Mouse (Mus musculus): ENCODE data around the gene Thy1.

DNA sequence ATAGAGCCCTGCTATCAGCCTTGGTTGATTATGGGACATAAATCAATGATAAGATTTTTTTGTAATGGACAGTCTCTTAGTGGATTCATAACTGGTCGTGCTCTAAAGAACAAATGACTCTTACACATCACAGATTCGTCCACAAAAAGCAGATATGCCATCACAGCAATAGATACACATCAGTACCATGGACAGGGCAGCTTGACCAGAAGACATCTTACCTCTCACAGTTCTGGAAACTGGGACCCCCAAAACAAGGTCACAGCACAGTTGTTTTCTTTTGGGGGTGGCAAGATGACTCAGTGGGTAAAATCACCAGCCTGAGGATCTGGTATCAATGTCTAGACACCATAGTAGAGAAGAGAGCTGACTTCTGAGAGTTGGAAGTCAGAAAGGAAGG lies 35.9 kb upstream of the Thy1 start:
- no peak for TF ChIP-seq CTCF (IDR thresholded peaks at IDR 0.05; ENCODE audit: low read depth)
- no peak for TF ChIP-seq EP300 (IDR thresholded peaks at IDR 0.05; ENCODE audit: low read depth)

Measured in liver, embryonic 14.5 days (tissue).